Mouse (Mus musculus) liver, postnatal 0 days (tissue): ENCODE measurements around the gene Mblac2.
A peak's percentile ranks its signal among the peaks of the same experiment; 100 is the strongest.

Source experiments
- CTCF ChIP-seq: sonication (generic); IDR thresholded peaks from 2 replicates; pipeline ENCODE4 v1.5.1; 2016; ENCODE audit warnings: antibody characterized with exemption, low read depth
- EP300 ChIP-seq: IDR thresholded peaks from 2 replicates; pipeline ENCODE4 v1.6.1; 2016; ENCODE audit warnings: antibody characterized with exemption, low read depth, mild to moderate bottlenecking

DNA sequence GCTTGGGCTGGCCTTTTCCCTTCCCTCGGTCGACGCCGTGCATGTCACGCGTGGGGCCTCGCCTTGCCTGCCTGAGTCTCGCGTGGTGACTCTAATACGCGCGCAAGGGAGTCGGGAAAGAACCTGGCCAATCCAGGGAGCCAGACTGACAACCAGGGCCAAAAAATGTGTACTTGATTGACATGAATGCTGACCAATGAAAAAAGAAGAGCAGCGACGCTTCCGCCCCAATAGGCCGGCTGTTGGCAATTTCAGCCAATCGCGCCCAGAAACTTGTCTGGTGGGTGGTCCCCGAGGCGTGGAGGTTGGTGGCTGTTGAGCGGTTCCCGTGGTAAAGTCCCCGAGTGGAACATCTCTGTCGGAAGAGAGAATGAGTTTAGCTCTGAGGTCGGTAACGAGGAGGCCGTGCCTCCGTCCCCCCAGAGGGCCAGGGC, 71.8 kb downstream of the Mblac2 start, which contains the start of gene Cetn3:
- TF ChIP-seq CTCF (no peak), EP300 (0 out of 2 replicates have a peak, but pooled peaks have one; percentile 5)
